Mouse (Mus musculus): ENCODE results near the gene Prkar2b.

Gene Prkar2b

GRCm38 (mm10) chr12:31964074-31964473, 97.0 kb downstream of the Prkar2b start:
- no peak for DNase-seq

DNA sequence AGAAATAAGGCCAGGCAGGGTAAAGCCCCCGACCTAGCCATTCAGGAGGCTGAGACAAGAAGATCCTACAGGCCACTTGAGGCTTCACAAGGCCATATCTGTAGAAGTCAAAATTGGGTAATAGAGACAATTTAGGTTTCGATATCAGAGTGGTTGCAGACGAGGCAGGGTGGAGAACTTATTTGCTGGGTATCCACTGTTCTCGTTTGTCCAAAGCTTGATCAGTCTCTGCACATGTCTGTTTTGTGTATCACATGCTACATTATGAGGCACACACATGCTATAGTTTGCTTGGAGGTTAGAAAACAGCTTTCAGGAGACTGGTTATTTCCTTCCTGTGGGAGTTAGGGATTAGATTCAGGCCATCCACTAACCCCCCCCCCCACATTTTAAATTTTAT, 105.3 kb downstream of the Prkar2b start:
- DNase-seq, result no peak

- no peak for DNase-seq
These were observed 110.5 kb downstream of the Prkar2b start for GRCm38 (mm10) chr12:31950659-31951031.

DNA sequence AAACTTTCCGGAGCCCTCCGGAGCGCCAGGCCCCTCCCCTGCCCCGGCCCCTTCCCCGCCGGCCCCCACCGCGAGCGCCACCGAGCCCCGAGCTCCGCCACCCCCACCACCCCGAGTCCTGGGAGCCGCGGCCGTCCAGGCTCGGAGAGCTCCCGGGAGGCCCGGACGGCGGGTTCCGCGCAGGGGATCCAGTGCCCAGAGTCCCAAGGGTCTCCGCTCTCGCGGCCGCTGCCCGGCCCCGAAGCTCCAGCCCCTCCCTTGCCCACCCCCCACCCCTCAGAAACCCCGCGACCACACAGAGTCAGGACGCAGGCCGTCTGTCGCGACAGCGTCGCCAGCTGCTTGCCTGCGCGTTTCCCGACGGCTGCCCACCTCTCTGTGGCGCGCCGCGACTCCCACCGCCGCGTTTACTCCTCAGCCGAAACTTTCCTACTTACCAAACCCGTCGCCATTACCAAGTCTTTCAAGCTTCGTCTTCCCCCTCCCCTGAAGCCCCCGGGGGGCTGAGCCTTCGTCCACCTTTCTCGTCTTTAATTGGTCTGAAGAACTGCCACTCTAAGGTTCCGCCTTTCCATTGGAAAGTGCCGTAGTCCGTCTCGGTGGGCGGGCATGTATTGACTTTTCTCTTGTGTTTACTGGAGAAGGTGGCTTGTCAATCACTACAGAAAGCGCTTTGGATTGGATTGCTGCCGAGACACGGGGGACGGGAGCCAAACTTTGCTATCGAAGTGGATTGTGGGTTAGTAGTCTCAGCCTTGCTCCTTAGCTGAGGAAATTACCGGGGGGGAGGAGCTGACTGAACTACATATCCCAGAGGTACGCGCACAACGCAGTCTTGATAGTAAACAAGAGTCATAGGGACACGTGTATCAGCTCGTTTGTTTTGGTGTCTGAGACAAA, 111.1 kb downstream of the Prkar2b start, which contains the start of gene Hbp1:
Gene Hbp1 (minus strand): TSS at position 777 of the 900 bp plus-strand sequence.
- DNase-seq, result peak; percentile 89 to 93

GRCm38 (mm10) chr12:31949193-31949741, 111.8 kb downstream of the Prkar2b start:
- peak; percentile 78 to 80 for DNase-seq

GRCm38 (mm10) chr12:31948101-31949000, 112.7 kb downstream of the Prkar2b start:
- DNase-seq, result no peak

- peak in 1 of 2 experiments; percentile 51 for DNase-seq
These were observed 113.6 kb downstream of the Prkar2b start for GRCm38 (mm10) chr12:31947476-31947875.

GRCm38 (mm10) chr12:31944405-31944804, 116.7 kb downstream of the Prkar2b start:
- DNase-seq, result no peak

DNA sequence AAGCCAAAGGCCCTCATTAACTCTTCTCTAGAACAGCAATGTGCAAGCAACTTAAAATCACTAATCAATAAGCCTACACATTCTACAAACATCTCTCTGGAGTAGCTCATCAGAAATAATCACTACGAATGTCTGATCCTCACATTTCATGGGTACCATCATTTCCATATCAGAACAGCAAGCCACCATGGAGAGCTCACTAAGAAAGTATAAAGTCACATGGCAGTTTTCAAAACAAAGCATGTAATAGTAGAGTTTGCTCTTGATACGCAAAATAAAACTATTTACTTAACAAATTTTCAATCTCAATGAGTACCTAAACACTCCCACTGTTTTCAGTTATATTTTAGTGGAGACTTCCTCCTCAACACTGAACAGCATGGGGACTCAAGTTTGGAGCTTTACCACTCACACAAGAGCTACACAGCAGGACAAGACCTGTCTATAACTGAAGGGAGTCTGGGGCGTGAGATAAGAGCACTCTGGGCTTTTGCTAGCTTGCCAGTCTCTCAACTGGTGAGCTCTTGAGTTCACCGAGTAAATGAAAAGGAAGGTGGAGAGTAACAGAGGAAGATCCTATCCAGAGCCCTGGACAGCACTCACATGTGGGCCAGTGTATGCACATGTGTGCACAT, 118.0 kb downstream of the Prkar2b start:
- DNase-seq, result no peak

DNA sequence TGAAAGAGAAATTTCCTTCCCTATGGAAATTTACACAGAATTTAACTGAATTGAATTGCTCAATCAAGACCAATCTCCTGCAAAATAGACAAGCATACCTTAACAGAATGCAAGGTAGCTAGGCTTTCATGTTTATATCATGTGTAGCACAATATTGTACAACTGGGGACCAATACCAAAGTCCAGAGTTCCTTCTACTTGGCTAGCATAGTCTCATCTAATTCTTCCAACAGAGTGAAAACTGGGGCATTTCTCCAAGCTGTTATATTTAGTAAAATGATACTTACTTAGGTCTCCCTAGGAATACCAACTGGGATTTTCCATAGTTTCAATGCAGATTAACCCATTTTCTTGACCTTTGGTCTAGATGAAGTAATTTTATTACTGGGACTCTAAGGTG, 122.1 kb downstream of the Prkar2b start:
- no peak for DNase-seq

GRCm38 (mm10) chr12:31938391-31938997, 122.6 kb downstream of the Prkar2b start:
- no peak for DNase-seq

DNA sequence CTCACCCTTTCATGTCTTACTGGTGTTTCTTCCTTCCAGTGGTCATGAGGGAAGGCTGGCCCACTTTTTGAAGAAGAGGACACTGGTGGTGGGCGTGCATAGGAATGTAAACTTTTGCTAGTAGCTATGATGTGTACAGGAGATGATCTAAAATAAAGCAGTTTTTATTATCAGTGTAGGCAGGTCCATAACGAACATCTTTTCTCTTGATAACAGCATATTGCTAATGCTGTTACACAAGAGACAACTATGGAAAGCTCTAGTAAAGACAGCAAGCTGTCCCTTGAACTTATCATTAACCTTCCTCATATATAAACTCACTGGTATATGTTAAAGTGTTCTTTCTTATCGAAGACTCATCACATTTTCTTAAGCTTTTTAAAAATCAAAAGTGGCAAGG, 123.5 kb downstream of the Prkar2b start:
- DNase-seq, result no peak

GRCm38 (mm10) chr12:31936657-31937300, 124.3 kb downstream of the Prkar2b start:
- DNase-seq, result no peak

GRCm38 (mm10) chr12:31931818-31932217, 129.3 kb downstream of the Prkar2b start:
- no peak for DNase-seq

DNA sequence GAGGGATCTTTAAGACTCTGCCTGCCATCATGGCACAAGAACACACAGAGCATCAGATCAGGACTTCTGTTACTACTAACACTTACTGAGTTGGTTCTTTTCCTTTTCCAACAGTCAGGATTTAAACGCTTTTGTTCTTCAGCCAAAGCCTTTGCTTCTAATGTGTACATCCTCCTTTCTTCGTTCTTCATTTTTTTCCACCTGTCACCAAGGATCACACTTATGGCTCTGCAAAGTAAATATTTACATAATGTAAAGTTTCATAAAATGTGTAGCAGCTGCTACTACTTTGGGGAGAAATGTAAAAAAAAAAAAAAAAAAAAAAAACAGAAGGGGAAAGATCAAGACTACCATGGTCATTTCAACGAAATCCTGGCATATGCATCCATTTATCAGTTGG, 132.6 kb downstream of the Prkar2b start:
- no peak for DNase-seq

GRCm38 (mm10) chr12:31926661-31927061, 134.4 kb downstream of the Prkar2b start:
- DNase-seq, result peak in 1 of 2 experiments; percentile 39

- no peak for DNase-seq
These were observed 135.8 kb downstream of the Prkar2b start for GRCm38 (mm10) chr12:31925343-31925742.

- DNase-seq, result no peak
These were observed 137.0 kb downstream of the Prkar2b start for GRCm38 (mm10) chr12:31924135-31924534.

DNA sequence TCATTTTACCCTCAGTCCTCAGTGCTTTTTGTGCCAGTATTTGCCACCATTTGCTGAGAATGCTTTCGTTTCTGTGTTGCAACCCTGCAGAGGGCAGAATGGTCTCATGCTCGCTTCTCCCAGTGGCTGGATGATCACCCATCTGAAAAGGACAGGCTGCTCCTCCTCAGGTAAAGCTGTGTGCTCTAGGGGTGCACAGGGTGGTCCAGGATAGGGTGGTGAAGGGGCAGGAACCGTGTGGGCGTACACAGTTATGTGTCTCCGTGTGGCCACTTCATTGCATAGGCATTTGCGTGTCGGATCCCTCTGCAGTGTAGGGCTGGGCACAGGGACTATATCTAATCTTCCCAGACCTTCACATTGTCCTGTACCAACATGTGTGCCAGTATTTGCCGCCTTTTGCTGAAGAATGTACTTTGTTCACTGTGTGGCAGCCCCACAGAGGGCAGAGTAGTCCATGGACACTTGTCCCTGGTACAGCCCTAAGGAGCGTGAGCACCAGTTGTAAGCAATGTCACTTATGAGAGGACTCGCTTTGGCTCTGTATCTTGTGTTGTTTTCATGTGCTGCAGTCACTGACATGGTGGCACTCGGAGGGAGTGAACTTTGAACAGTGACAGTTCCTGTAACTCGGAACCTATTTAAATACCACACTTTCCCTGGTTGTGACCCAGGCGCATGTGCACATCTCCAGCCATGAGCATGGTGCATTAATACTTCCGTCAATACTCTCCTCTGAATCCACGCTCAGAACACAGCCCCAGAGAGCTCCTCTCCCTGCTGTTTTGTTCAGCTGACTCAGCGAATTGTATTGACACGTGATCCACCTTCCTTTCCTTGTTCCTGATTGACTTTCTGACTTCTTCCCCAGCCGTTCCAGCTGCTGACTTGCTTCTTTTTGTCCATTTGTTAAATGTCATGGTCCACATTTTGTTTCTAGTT, 140.4 kb downstream of the Prkar2b start:
- no peak for DNase-seq

DNA sequence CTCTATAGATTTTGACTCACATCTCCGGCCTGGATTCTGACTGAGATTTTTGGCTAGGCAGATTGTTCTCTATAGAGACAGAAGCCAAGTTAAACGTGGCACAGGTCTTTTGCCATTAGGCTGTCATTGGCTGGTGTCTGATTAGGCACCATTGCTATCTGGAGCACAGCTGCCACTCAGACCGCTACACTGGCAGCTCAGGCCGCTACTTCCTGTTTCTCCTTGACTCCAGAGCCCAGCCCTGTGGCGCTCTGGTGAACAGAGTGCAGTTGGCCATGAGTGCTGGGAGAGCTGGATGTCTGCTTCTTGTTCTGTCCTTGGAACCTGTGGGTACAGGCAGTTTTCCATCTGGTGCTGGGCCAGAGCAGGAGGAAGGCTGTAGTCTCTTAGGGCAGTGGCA, 143.9 kb downstream of the Prkar2b start:
- no peak for DNase-seq

GRCm38 (mm10) chr12:31916691-31917090, 144.4 kb downstream of the Prkar2b start:
- no peak for DNase-seq
